Mouse (Mus musculus): Measurements from ENCODE around the gene Tubb1. TPM values are rescaled to one million over a fixed set of nuclear protein-coding genes. Genes with fewer than 3 reads are reported as not detected.

Gene Tubb1
- under 1 TPM in 1 of 2 experiments, not detected in 1; 0.21 TPM for total RNA-seq (2021)
- long read RNA-seq, experiment 1, result 0 reads
- long read RNA-seq, experiment 2, result 0 reads

GRCm38 (mm10) chr2:174450353-174450752 is at the start of gene Tubb1:
Gene Tubb1 (plus strand): TSS chr2:174450695.
- DNase-seq (ENCODE audit: low spot score), result no peak

DNA sequence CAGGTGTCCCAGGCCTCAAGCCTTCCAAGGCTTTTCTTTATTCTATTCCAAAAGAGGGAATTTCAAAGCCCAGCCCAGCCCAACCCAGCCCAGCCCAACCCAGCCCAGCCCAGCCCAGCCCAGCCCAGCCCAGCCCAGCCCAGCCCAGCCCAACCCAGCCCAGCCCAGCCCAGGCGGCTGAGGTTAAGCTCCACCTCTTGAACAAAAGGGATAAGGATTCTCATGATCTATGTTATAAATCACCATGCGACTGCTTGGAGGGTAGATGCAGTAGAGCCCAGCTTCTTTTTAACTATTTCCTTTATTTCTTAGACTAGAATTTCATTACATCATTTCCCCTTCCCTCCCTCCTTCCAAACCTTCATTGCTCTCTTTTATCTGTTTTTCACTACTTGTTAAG is 40.3 kb upstream of the Tubb1 start:
- no peak for DNase-seq (ENCODE audit: low spot score)

GRCm38 (mm10) chr2:174413127-174413526 is 37.4 kb upstream of the Tubb1 start:
- no peak for DNase-seq (ENCODE audit: low spot score)

DNA sequence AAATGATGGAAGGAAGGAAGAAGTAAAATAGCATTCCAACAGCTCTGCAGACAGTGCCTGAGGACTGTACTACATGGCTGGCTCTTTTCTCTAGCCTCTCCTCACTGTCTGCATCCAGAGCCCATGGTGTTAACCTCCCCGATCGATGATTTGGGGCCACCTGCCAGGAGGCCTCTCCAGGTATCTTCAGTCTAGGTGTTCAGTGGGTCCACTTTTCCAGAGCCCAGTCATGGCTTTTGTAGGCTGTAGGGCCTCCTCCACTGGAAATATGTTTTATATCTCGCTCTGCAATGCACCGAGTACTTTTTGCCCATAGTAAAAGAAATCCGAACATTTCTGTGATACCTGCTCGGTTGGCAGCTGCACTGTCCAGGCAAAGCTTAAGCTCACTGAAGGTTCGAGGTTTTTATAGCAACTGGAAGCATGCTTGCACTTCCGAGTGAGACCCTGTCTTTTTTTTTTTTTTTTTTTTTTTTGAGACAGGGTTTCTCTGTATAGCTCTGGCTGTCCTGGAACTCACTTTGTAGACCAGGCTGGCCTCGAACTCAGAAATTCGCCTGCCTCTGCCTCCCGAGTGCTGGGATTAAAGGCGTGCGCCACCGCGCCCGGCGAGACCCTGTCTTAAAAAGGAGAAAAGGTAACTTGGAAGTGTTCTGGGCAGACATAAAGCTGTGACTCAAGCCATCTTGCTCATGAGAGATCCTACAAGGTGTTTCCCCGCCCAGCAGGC is 35.3 kb upstream of the Tubb1 start:
- DNase-seq (ENCODE audit: low spot score), result no peak

DNA sequence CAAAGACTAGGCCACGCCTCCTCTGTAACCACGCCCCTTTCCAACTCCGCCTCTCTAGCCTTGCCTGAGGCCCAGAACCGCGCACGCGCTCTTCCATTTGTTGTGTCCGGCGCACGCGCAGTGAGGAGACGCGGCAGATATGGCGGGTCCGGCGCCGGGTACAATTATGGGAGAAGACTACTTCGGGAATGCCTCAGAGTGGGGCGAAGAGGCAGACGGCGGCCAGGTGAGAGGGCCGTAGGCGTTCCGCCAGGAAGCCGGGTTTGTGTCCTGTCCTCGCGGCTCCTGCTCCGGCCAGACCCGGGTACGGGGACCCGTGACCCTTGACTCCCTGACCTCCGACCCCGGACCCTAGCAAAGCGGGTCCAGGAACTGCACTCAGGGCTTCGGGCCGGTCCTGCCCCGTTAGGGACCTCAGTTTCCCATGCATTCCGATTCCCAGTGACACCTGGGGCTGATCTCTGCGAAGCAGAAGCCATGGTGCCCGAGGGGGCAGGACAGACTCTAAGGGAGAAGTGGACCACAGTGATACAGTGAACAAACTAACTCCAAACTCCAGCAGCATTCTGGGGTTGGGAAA is 34.7 kb upstream of the Tubb1 start, which contains the start of gene Nelfcd:
Nelfcd (plus strand) TSS at position 74 of the 580 bp plus-strand sequence.
- DNase-seq (ENCODE audit: low spot score), result peak; percentile 94

DNA sequence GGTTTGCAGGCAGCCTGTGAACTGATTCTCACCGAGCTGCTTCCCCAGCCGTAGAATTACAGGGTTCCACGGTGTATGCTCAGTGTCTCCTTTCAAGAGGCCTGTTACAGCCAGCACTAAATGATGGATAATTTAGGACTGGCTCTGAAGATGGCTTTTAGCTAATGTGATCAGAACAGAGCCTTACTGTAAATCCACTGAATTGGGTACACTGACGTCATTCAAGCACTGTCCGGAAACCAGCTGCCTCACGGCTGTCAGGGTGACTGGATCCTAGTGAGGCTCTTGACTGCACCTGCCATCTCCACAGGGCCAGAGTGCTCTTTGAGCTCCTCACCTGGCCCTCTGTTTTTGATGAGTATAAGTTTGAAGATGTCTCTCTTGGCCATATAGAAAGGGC is 29.4 kb upstream of the Tubb1 start:
- no peak for DNase-seq (ENCODE audit: low spot score)

- no peak for DNase-seq (ENCODE audit: low spot score)
These were observed 26.0 kb upstream of the Tubb1 start for GRCm38 (mm10) chr2:174424301-174425085.

DNA sequence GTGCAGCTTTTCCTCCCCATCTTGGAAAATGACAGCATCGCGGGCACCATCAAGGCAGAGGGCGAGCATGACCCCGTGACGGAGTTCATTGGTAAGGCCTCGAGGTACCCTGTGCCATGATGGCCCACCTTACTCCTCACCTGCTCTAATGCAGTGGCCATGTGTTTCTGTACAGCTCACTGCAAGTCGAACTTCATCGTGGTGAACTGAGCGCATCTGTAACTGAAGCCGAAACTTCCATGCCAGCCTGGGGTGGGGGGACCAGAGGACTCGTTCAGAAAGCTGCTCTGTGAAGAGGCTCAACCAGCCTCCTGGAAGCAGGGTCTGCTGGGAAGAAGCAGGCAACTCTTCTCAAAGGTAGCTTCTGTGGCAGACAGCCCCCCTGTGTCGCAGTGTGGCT is 23.6 kb upstream of the Tubb1 start:
- no peak for DNase-seq (ENCODE audit: low spot score)

- DNase-seq (ENCODE audit: low spot score), result no peak
These were observed 22.2 kb upstream of the Tubb1 start for GRCm38 (mm10) chr2:174428076-174428835.

DNA sequence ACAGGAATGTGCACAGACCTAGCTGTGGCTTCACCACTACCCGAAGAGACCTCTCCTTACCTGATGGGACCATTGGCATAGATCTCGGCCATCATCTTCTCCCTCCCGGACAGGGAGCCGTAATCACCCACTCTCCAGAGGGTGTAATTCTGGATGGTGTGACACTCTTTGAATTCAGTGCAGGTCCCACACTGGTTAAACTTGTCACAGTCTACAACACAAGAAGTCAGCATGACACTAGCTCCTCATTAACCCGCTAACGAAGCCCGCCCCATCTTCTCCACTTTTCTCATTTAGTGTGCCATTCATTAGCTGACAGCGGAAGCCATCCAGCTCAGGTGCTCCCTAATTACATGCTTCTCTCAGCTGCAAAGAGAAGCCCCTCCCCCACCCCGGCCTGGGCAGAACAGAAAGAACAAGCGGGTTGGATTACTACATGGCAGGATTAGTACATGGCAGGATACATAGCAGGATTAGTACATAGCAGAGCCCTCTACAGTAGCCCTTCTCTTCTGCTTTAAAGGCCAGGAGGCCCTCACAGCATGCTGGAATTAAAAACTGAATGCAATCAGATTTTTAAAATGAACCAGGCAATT is 21.4 kb upstream of the Tubb1 start:
- DNase-seq (ENCODE audit: low spot score), result no peak

DNA sequence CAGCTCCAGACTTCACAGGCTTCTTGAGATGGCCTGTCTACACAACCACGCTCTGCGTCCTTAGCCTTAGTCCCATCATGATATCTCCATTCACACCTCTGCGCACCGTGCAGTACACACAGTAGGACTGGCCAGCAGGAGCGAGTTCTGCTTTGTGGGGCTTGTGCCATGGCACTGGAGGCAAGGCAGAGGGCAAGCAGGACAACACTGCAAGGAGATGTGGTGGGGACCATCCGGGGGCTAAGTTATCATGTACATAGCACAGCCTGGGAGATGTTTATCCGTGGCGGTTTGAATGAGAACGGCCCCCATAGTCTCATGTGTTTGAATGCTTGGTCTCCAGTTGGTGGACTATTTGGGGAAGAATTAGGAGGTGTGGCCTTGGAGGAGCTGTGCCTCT is 15.6 kb upstream of the Tubb1 start:
- DNase-seq (ENCODE audit: low spot score), result no peak

GRCm38 (mm10) chr2:174436076-174436701 is 14.3 kb upstream of the Tubb1 start:
- no peak for DNase-seq (ENCODE audit: low spot score)

- DNase-seq (ENCODE audit: low spot score), result no peak
These were observed 13.4 kb upstream of the Tubb1 start for GRCm38 (mm10) chr2:174436916-174437696.

- DNase-seq (ENCODE audit: low spot score), result peak; percentile 27
These were observed 12.9 kb upstream of the Tubb1 start for GRCm38 (mm10) chr2:174437697-174437982.

DNA sequence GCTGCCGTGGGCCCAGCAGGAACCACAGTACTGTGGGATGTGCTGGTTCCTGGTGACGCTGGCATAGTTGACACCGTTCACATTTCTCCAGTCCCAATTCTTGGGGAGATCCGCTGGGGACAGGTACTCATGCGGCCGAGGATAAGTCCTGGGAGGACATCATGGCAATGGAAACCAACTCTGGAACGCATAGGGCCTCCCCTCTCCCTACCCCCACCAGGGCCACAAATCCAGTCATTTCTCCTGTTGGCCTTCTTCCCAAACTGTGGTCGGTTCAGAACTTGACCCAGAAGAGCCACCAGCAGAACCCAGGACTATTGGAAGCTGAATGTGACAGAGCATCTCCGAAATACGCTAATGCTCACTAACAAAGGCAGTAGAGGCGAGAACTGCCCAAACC is 12.3 kb upstream of the Tubb1 start:
- peak; percentile 13 for DNase-seq (ENCODE audit: low spot score)

DNA sequence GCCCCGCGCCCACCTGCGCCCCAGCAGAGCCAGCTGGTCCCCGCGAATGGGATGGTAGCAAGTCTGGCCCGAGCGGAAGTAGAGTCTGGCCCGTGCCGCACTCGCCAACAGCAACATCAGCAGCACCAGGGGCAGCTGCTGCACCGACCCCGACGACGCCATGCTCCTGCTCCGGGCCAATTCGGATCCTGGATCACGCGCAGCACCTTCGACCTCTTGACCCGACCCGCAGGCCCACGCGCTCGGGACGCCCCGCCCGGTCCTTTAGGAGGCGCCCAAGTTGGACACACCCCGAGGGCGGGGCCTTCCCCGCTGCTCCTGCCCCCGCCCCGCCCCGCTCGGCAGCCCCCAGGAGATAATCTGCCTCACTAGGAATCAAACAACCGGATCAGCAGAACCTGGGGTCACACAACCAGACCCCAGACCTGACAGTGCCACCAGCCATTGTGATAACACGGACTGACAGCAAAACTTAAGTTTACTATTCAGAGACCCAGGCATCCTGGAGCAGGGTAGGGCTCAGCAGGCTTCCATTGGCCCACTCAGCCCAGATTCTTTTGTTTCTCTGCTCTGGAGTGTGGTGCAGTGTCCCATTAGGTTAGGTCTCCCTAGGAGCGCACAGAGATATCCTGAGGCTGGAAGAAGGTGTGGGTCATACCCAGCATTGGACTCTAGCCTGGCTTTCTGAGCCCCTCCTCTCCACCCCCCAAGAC is 11.6 kb upstream of the Tubb1 start, which contains the start of gene Ctsz:
Ctsz (minus strand) TSS at position 303 of the 713 bp plus-strand sequence.
- DNase-seq (ENCODE audit: low spot score), result peak; percentile 76

DNA sequence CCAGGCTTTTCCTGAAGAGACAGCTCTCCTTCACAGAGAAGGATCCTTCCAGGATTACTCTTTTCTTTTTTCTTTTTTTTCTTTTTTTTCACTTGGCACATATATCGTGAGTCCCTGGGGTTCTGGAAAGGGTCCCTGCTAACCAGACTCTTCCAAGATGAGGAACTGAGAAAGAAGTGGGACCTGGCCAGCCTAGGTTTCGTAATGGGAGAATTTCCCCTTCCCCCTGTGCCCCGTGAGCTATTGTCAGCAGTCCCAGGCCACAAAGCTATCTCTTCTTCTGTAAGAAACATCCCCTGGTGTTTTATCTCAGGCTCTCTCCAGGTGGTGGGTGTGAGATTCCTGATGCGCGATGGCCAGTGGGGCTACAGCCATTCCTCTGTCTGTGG is 11.1 kb upstream of the Tubb1 start:
- DNase-seq (ENCODE audit: low spot score), result no peak

DNA sequence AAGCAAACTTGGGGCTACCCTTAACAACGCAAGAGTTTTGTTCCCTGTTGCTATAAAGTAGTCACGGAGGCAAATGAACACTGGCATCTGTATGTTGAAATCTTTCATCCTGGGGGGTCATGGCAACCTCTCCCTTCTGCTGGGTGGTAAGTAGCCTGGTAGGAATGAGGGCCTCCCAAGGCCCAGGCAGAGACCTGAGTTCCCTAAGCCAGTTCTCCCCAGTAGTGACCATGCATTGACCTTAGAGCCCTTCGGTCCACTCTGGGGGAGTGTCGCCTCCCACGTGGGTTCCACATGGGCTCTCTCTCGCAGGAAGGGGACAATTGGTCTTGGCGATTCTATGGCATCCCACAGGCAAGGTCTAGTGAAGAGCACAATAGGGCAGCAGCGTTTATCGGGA is 10.5 kb upstream of the Tubb1 start:
- DNase-seq (ENCODE audit: low spot score), result no peak

- DNase-seq (ENCODE audit: low spot score), result no peak
These were observed 8.6 kb upstream of the Tubb1 start for GRCm38 (mm10) chr2:174441898-174442297.
